Mouse (Mus musculus) embryonic facial prominence, embryonic 11.5 days (tissue): ENCODE data around the gene Mapkapk3. TPM values are rescaled to one million over a fixed set of nuclear protein-coding genes. Genes with fewer than 3 reads are reported as not detected.

Source experiments
- ATAC-seq: fragments of 200-750 bp; cut with Nextera tagmentation; replicated peaks from 2 replicates; pipeline ENCODE4 v1.8.0; 2017; ENCODE audit warnings: low read depth; ENCODE audit not compliant: insufficient number of reproducible peaks, low FRiP score, low TSS enrichment
- DNase-seq: peaks from one replicate; pipeline ENCODE4 v3.0.0-alpha.2; 2015; ENCODE audit warnings: low spot score
- H3K27ac ChIP-seq: fragments of 300-500 bp; sonication (generic); replicated peaks from 2 replicates; pipeline ENCODE4 v1.5.1; 2014; ENCODE audit warnings: mild to moderate bottlenecking, low read depth, low read length, control low read depth
- H3K27me3 ChIP-seq: fragments of 300-500 bp; sonication (generic); 2 replicates; pipeline ENCODE4 v1.6.1; 2014; ENCODE audit warnings: mild to moderate bottlenecking, low read length, moderate library complexity, mixed read lengths; ENCODE audit not compliant: control insufficient read depth, insufficient read depth
- H3K36me3 ChIP-seq: fragments of 300-500 bp; sonication (generic); replicated peaks from 2 replicates; pipeline ENCODE4 v1.6.1; 2014; ENCODE audit warnings: low read depth, mild to moderate bottlenecking, low read length, moderate library complexity, mixed read lengths; ENCODE audit not compliant: control insufficient read depth, insufficient read depth
- H3K4me1 ChIP-seq: fragments of 300-500 bp; sonication (generic); 2 replicates; pipeline ENCODE4 v1.6.1; 2014; ENCODE audit warnings: low read length, mixed read lengths; ENCODE audit not compliant: control insufficient read depth, insufficient read depth
- H3K4me2 ChIP-seq: fragments of 300-500 bp; sonication (generic); 2 replicates; pipeline ENCODE4 v1.6.1; 2014; ENCODE audit warnings: low read depth, mild to moderate bottlenecking, control low read depth, low read length, moderate library complexity
- H3K4me3 ChIP-seq: fragments of 300-500 bp; sonication (generic); 2 replicates; pipeline ENCODE4 v1.5.1; 2014; ENCODE audit warnings: low read depth, low read length, control low read depth
- H3K9ac ChIP-seq: fragments of 300-500 bp; sonication (generic); replicated peaks from 2 replicates; pipeline ENCODE4 v1.6.1; 2014; ENCODE audit warnings: mild to moderate bottlenecking, control low read depth, low read length
- H3K9me3 ChIP-seq: fragments of 300-500 bp; sonication (generic); replicated peaks from 2 replicates; pipeline ENCODE4 v1.6.1; 2016; ENCODE audit warnings: mild to moderate bottlenecking, low read length, inconsistent platforms, mixed read lengths; ENCODE audit not compliant: control insufficient read depth
- WGBS: fragments of 180-500 bp; shearing (Covaris S2); extraction: QIAGEN DNeasy Blood & Tissue Kit; methylation state at CpG from one replicate; pipeline ENCODE4 v1.1.7; 2014; 5-methylcytosine and 5-hydroxymethylcytosine counted together
- polyA plus RNA-seq: library from polyadenylated mRNA; unstranded; fragments of >200 nt; fragmentation: Nextera tagmentation; extraction: Ambion mirVana; gene quantifications from 2 replicates; pipeline ENCODE4 v1.2.1, GENCODE M21; 2014

Mapkapk3 gene
- polyA plus RNA-seq, 1 experiment from 2014 or later = 3.7 TPM

DNA sequence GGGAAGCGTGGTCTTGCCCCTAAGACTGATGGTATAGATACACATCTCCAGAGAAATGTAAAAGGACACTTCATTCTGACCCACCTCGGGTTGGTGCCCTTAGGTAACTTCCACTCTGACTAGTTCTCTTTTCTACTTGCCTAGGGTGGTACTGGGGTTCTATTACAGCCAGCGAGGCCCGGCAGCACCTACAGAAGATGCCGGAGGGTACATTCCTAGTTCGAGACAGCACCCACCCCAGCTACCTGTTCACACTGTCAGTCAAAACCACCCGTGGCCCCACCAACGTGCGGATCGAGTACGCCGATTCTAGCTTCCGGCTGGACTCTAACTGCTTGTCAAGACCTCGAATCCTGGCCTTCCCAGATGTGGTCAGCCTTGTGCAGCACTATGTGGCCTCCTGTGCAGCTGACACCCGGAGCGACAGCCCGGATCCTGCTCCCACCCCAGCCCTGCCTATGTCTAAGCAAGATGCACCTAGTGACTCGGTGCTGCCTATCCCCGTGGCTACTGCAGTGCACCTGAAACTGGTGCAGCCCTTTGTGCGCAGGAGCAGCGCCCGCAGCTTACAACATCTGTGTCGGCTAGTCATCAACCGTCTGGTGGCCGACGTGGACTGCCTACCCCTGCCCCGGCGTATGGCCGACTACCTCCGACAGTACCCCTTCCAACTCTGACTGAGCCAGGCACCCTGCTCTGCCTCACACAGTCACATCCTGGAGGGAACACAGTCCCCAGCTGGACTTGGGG, 10.7 kb upstream of the Mapkapk3 start:
- no peaks in the 10 kb centered on the region for H3K27me3 ChIP-seq
- ATAC-seq = no peak
- DNase-seq = no peak
- no peaks in the 10 kb centered on the region for H3K9me3 ChIP-seq
- WGBS = 93% methylated on average over 30 of the region's 30 CpGs
- no peaks in the 10 kb centered on the region for H3K4me1 ChIP-seq
- H3K4me2 ChIP-seq = no peak overlapping the region
- no peak overlapping the region for H3K27ac ChIP-seq
- no peak overlapping the region for H3K4me3 ChIP-seq
- H3K9ac ChIP-seq = no peak overlapping the region
- H3K36me3 ChIP-seq = no peaks in the 10 kb centered on the region

DNA sequence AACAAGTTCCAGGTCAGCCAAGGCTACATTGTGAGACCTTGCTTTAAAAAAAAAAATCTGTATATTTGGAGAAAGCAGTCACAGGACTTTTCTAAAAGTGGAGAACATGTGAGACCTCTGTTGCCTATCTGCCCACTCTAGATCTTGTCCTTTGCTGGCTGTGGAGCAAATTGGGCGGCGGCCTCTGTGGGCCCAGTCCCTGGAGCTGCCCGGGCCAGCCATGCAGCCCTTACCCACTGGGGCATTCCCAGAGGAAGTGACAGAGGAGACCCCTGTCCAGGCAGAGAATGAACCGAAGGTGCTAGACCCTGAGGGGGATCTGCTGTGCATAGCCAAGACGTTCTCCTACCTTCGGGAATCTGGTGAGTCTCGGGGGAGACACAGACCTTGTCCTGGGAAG, 10.1 kb upstream of the Mapkapk3 start:
- 86% methylated on average over 7 of the region's 7 CpGs for WGBS
- no peaks in the 10 kb centered on the region for H3K9me3 ChIP-seq
- ATAC-seq = no peak

DNA sequence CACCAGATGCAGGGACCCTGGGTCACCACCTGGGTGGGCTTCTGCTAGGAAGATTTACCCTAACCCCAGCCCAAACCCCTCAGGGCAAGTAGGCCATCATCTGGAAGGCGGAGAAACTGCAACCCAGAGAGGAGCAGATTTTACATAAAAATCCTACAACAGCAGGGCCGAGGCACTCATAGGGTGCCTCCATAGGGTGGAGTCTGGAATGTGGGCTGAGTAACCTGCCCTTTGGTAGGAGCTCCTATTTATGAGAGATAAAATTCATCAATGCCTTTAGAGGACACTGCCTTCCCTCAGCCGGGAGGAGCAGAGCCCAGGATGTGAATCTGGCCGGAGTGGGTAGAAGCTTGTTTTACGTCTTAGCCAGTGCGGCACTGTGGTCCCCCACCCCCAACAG, 9.2 kb upstream of the Mapkapk3 start:
- WGBS = 85% methylated on average over 6 of the region's 6 CpGs
- Histone ChIP-seq H3K9ac (no peak overlapping the region), H3K27ac (no peak overlapping the region), H3K4me1 (no peaks in the 10 kb centered on the region), H3K27me3 (no peaks in the 10 kb centered on the region), H3K4me3 (no peak overlapping the region), H3K4me2 (no peak overlapping the region), H3K9me3 (no peaks in the 10 kb centered on the region), H3K36me3 (no peaks in the 10 kb centered on the region)
- ATAC-seq (no peak), DNase-seq (no peak)

More for the DNA sequence above, 10.1 kb upstream of the Mapkapk3 start:
- no peak overlapping the region for H3K4me3 ChIP-seq
- DNase-seq = no peak
- no peaks in the 10 kb centered on the region for H3K27me3 ChIP-seq
- H3K9ac ChIP-seq = no peak overlapping the region
- H3K27ac ChIP-seq = no peak overlapping the region
- H3K4me1 ChIP-seq = no peaks in the 10 kb centered on the region
- H3K36me3 ChIP-seq = no peaks in the 10 kb centered on the region
- no peak overlapping the region for H3K4me2 ChIP-seq

DNA sequence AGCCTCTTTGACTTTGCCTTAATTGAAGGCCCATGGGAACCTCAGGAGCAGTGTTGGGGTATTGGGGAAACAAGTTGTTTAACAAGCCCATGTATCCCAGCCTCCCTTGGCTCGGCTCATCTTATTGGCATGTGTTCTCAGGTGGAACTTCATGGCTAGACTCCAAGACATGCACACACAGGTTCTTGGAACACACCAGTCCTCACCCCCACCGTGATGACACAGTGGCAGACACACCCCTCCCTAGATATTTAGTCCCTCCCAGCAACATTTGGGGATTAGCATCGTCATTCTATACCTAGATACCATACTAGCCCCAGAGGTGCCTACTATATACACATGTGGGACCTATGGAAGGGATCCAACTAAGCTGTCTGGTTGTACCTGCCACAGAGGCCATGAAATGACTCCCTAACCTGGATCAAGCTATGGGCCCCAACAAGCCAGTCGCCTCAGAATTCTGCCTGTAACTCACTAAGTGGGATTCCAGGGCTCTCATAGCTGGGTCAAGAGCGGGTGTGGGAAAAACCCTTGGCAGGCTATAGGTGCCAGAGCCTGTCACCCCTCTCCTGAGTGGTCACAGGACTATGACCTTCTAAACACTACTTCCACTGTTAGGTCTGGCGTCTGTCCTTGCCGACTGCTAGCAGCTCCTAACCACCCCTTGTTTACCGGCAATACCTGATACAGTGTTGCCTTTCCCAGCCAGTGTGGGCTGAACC, 8.5 kb upstream of the Mapkapk3 start:
- WGBS = 81% methylated on average over 8 of the region's 8 CpGs
- H3K4me1 ChIP-seq = no peaks in the 10 kb centered on the region
- H3K9me3 ChIP-seq = no peaks in the 10 kb centered on the region
- H3K9ac ChIP-seq = no peak overlapping the region
- ATAC-seq = no peak
- no peak for DNase-seq
- no peak overlapping the region for H3K4me3 ChIP-seq
- no peak overlapping the region for H3K27ac ChIP-seq
- H3K27me3 ChIP-seq = no peaks in the 10 kb centered on the region
- no peaks in the 10 kb centered on the region for H3K36me3 ChIP-seq
- H3K4me2 ChIP-seq = peak overlapping the region; percentile 5; the same call in 1 of the 2 replicates

DNA sequence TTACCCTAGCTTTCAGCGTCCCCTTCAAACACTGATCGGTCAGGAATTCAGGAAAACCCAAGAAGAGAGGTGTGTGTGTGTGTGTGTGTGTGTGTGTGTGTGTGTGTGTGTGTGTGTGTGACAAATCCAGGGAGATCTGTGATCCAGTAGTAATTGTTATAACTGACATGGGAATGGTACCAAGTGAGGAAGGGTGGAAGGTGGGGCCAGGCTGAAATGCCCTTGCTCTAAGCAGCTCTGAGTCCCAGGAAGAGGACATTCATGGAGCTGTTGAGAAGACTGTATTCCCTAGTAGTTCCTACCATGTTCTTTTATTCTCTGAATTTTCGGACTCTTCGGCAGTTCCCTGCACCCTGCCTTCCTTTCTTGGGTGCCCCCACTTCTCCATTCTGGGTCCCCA, 8.0 kb upstream of the Mapkapk3 start:
- DNase-seq (no peak), ATAC-seq (no peak)
- H3K4me1 ChIP-seq = no peaks in the 10 kb centered on the region
- H3K4me2 ChIP-seq = peak overlapping the region; percentile 5; the same call in 1 of the 2 replicates
- H3K27me3 ChIP-seq = 0 out of 2 replicates have a peak, but pooled peaks cover 2% of the 10 kb centered on the region
- no peak overlapping the region; the same call in 1 of the 2 replicates for H3K9ac ChIP-seq
- H3K36me3 ChIP-seq = no peaks in the 10 kb centered on the region
- 80% methylated on average over 4 of the region's 4 CpGs for WGBS
- no peak overlapping the region for H3K27ac ChIP-seq
- peak overlapping the region; percentile 53 for H3K4me3 ChIP-seq
- no peaks in the 10 kb centered on the region for H3K9me3 ChIP-seq

DNA sequence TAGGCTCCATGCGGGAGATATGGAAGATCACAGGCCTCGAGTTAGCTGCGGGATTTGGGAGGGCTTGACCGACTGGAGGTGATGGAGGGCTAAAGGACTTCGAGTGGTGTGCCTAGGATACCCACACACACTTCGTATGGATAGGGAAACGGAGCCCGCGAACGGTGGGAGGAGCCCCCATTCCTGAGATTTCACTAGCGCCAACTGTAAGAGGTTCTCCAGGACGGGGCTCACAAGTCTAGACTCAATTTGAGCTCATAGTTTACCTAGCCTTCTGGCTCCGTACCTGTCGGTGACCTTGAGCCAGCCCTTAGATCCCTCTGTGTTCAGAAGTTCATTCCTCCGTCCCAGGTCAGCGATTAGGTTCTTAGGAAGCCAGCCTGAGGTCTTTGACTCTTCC, 7.4 kb upstream of the Mapkapk3 start:
- ATAC-seq = no peak
- Histone ChIP-seq H3K9ac (peak overlapping the region; percentile 54), H3K27ac (no peak overlapping the region), H3K4me1 (no peaks in the 10 kb centered on the region), H3K4me3 (peak overlapping the region; percentile 53), H3K4me2 (peak overlapping the region; percentile 79), H3K36me3 (no peaks in the 10 kb centered on the region), H3K9me3 (no peaks in the 10 kb centered on the region), H3K27me3 (0 out of 2 replicates have a peak, but pooled peaks cover 2% of the 10 kb centered on the region)
- 12% methylated on average over 16 of the region's 16 CpGs for WGBS
- peak; percentile 32 for DNase-seq

DNA sequence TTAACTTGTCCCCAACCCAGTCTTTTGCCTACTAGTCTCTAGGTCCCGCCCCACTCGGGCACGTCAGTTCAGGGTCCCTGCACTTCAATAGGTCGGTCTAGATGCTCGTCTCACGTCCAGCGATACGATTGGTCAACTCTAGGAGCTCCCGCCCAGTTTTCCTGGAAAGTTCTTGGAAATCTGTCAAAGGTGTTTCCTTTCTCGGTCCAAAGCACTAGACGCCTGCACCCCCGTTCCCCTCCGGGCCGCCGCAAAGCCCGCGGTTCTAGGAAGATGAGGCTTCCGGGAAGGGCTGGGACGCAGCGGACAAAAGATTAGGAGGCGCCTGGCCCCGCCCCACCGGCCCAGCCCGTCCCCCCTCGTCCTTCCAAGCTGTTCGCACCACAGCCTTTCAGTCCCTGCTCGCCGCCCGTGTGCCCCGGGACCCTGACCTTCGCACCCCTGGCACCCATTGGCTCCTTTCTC, 6.9 kb upstream of the Mapkapk3 start:
- H3K9me3 ChIP-seq = no peaks in the 10 kb centered on the region
- ATAC-seq (peak; percentile 95), DNase-seq (peak; percentile 96)
- under 1% methylated on average over 31 of the region's 31 CpGs for WGBS
- H3K4me1 ChIP-seq = no peaks in the 10 kb centered on the region
- H3K27me3 ChIP-seq = 0 out of 2 replicates have a peak, but pooled peaks cover 2% of the 10 kb centered on the region
- peak overlapping the region; percentile 54 for H3K9ac ChIP-seq
- H3K4me2 ChIP-seq = peak overlapping the region; percentile 79
- H3K4me3 ChIP-seq = peak overlapping the region; percentile 53
- H3K27ac ChIP-seq = no peak overlapping the region
- no peaks in the 10 kb centered on the region for H3K36me3 ChIP-seq

DNA sequence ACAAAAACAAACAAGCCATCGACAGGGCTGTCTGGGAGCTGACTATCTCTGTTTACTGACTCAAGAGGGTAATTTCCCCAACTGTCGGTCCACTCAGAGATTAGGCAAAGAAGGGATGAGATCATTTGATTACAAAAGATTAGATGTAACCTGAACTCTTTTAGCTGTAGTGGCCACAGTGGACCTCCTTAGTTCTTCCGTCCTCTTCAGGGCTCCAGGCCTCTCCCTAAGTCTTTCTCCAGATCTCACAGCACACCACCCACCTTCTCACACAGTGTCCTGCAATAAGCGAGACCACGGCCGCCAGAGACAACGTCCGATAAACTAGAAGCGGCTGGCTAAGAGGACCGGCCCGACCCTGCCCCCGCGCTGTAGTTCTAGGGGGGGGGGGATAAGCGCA, 6.4 kb upstream of the Mapkapk3 start:
- Histone ChIP-seq H3K4me1 (no peaks in the 10 kb centered on the region), H3K4me2 (peak overlapping the region; percentile 55), H3K9ac (peak overlapping the region; percentile 46; the same call in 1 of the 2 replicates), H3K27me3 (0 out of 2 replicates have a peak, but pooled peaks cover 2% of the 10 kb centered on the region), H3K27ac (no peak overlapping the region), H3K9me3 (no peaks in the 10 kb centered on the region), H3K4me3 (peak overlapping the region; percentile 53), H3K36me3 (no peaks in the 10 kb centered on the region)
- 8% methylated on average over 13 of the region's 14 CpGs for WGBS
- DNase-seq (no peak), ATAC-seq (peak; percentile 31)
